Mouse (Mus musculus): ENCODE data around the gene L3mbtl2. TPM values are rescaled to one million over a fixed set of nuclear protein-coding genes. Genes with fewer than 3 reads are reported as not detected.
A peak's percentile ranks its signal among the peaks of the same experiment; 100 is the strongest.

Gene L3mbtl2
- total RNA-seq (2018; cell fraction: chromatin; rRNA removed): 10 to 100 TPM in 17 of 26 experiments, 1 to 10 TPM in 9; 2.3 to 30.2 (median 15.7) TPM
- 10 to 100 TPM in 23 of 26 experiments, 1 to 10 TPM in 3; 6.7 to 18.8 (median 14.3) TPM for total RNA-seq (2018; cell fraction: cytosol; rRNA removed)
- total RNA-seq (2018; cell fraction: nucleus; rRNA removed): 10 to 100 TPM in 14 of 26 experiments, 1 to 10 TPM in 12; 4.8 to 32.0 (median 11.3) TPM
- 10.6 to 21.0 TPM (median 11.6 TPM) in 3 replicates for polyA plus RNA-seq (2018)

- Histone ChIP-seq H3K4me3 (ENCODE audit: inconsistent target) (peak within 1 kb of the TSS; percentile 99), H3K79me2 (ENCODE audit: inconsistent target) (peaks cover 23% of the 10 kb centered on the region), H3K36me3 (ENCODE audit: inconsistent target) (peaks cover 14% of the 10 kb centered on the region), H3K27ac (peak within 1 kb of the TSS; percentile 57)
- 1% methylated on average over 44 of the region's 55 CpGs for WGBS (ENCODE audit: missing documents)
Observed at GRCm38 (mm10) chr15:81663697-81664561, at the start of gene L3mbtl2. L3mbtl2 (plus strand) TSS chr15:81663889.

GRCm38 (mm10) chr15:81649516-81650455 is 13.9 kb upstream of the L3mbtl2 start:
- no peak overlapping the region for H3K4me3 ChIP-seq (ENCODE audit: inconsistent target)
- H3K27ac ChIP-seq: no peak overlapping the region
- WGBS (ENCODE audit: missing documents): 91% methylated on average over 8 of the region's 8 CpGs
- H3K36me3 ChIP-seq (ENCODE audit: inconsistent target): peaks cover 66% of the 10 kb centered on the region
- H3K79me2 ChIP-seq (ENCODE audit: inconsistent target): no peaks in the 10 kb centered on the region

- Histone ChIP-seq H3K27ac (no peak overlapping the region), H3K36me3 (ENCODE audit: inconsistent target) (peaks cover 57% of the 10 kb centered on the region), H3K4me3 (ENCODE audit: inconsistent target) (no peak overlapping the region), H3K79me2 (ENCODE audit: inconsistent target) (no peaks in the 10 kb centered on the region)
- WGBS (ENCODE audit: missing documents): 90% methylated on average over 6 of the region's 7 CpGs
Observed at GRCm38 (mm10) chr15:81650636-81651035, 13.1 kb upstream of the L3mbtl2 start.

- Histone ChIP-seq H3K27ac (no peak overlapping the region), H3K4me3 (ENCODE audit: inconsistent target) (no peak overlapping the region), H3K36me3 (ENCODE audit: inconsistent target) (no peaks in the 10 kb centered on the region), H3K79me2 (ENCODE audit: inconsistent target) (peaks cover 23% of the 10 kb centered on the region)
- WGBS (ENCODE audit: missing documents): 100% methylated on average over 2 of the region's 2 CpGs
Observed at GRCm38 (mm10) chr15:81661701-81662100, 2.0 kb upstream of the L3mbtl2 start.

GRCm38 (mm10) chr15:81663281-81663680 is 408 bp upstream of the L3mbtl2 start:
- peak overlapping the region; percentile 99; the same call in 1 of the 2 replicates for H3K4me3 ChIP-seq (ENCODE audit: inconsistent target)
- WGBS (ENCODE audit: missing documents): 89% methylated on average over 8 of the region's 10 CpGs
- peaks cover 8% of the 10 kb centered on the region for H3K36me3 ChIP-seq (ENCODE audit: inconsistent target)
- H3K79me2 ChIP-seq (ENCODE audit: inconsistent target): peaks cover 23% of the 10 kb centered on the region
- H3K27ac ChIP-seq: no peak overlapping the region

- Histone ChIP-seq H3K4me3 (ENCODE audit: inconsistent target) (no peak overlapping the region), H3K79me2 (ENCODE audit: inconsistent target) (peaks cover 23% of the 10 kb centered on the region), H3K36me3 (ENCODE audit: inconsistent target) (peaks cover 23% of the 10 kb centered on the region), H3K27ac (no peak overlapping the region)
- WGBS (ENCODE audit: missing documents): 87% methylated on average over 10 of the region's 10 CpGs
Observed at GRCm38 (mm10) chr15:81666957-81667356, 3.3 kb downstream of the L3mbtl2 start.

- no peak overlapping the region for H3K4me3 ChIP-seq (ENCODE audit: inconsistent target)
- H3K36me3 ChIP-seq (ENCODE audit: inconsistent target): peaks cover 23% of the 10 kb centered on the region
- H3K79me2 ChIP-seq (ENCODE audit: inconsistent target): peaks cover 11% of the 10 kb centered on the region
- no peak overlapping the region for H3K27ac ChIP-seq
- WGBS (ENCODE audit: missing documents): 96% methylated on average over 4 of the region's 4 CpGs
Observed at GRCm38 (mm10) chr15:81670231-81670640, 6.5 kb downstream of the L3mbtl2 start.

- Histone ChIP-seq H3K79me2 (ENCODE audit: inconsistent target) (no peaks in the 10 kb centered on the region), H3K27ac (no peak overlapping the region), H3K4me3 (ENCODE audit: inconsistent target) (no peak overlapping the region), H3K36me3 (ENCODE audit: inconsistent target) (no peaks in the 10 kb centered on the region)
- 88% methylated on average over 3 of the region's 3 CpGs for WGBS (ENCODE audit: missing documents)
Observed at GRCm38 (mm10) chr15:81676637-81677036, 12.9 kb downstream of the L3mbtl2 start.

- Histone ChIP-seq H3K27ac (no peak overlapping the region), H3K36me3 (ENCODE audit: inconsistent target) (peaks cover 34% of the 10 kb centered on the region), H3K79me2 (ENCODE audit: inconsistent target) (no peaks in the 10 kb centered on the region), H3K4me3 (ENCODE audit: inconsistent target) (no peak overlapping the region)
- WGBS (ENCODE audit: missing documents): 100% methylated on average over 4 of the region's 4 CpGs
Observed at GRCm38 (mm10) chr15:81680301-81680805, 16.7 kb downstream of the L3mbtl2 start.

- Histone ChIP-seq H3K79me2 (ENCODE audit: inconsistent target) (no peaks in the 10 kb centered on the region), H3K4me3 (ENCODE audit: inconsistent target) (no peak overlapping the region), H3K27ac (no peak overlapping the region), H3K36me3 (ENCODE audit: inconsistent target) (no peaks in the 10 kb centered on the region)
- 11% methylated on average over 41 of the region's 41 CpGs for WGBS (ENCODE audit: missing documents)
Observed at GRCm38 (mm10) chr15:81693366-81693966, 29.8 kb downstream of the L3mbtl2 start.

- Histone ChIP-seq H3K36me3 (ENCODE audit: inconsistent target) (no peaks in the 10 kb centered on the region), H3K27ac (no peak overlapping the region), H3K4me3 (ENCODE audit: inconsistent target) (no peak overlapping the region), H3K79me2 (ENCODE audit: inconsistent target) (no peaks in the 10 kb centered on the region)
- WGBS (ENCODE audit: missing documents): 3% methylated on average over 94 of the region's 107 CpGs
Observed at GRCm38 (mm10) chr15:81693967-81694881, 30.5 kb downstream of the L3mbtl2 start.

GRCm38 (mm10) chr15:81694891-81695290 is 31.2 kb downstream of the L3mbtl2 start:
- 94% methylated on average over 8 of the region's 19 CpGs for WGBS (ENCODE audit: missing documents)
- no peaks in the 10 kb centered on the region for H3K79me2 ChIP-seq (ENCODE audit: inconsistent target)
- no peaks in the 10 kb centered on the region for H3K36me3 ChIP-seq (ENCODE audit: inconsistent target)
- H3K4me3 ChIP-seq (ENCODE audit: inconsistent target): no peak overlapping the region
- H3K27ac ChIP-seq: no peak overlapping the region

- Histone ChIP-seq H3K4me3 (ENCODE audit: inconsistent target) (no peak within 1 kb of the TSS), H3K27ac (no peak within 1 kb of the TSS), H3K36me3 (ENCODE audit: inconsistent target) (no peaks in the 10 kb centered on the region), H3K79me2 (ENCODE audit: inconsistent target) (no peaks in the 10 kb centered on the region)
- WGBS (ENCODE audit: missing documents): 79% methylated on average over 7 of the region's 7 CpGs
Observed at GRCm38 (mm10) chr15:81697175-81697574, 33.5 kb downstream of the L3mbtl2 start, which contains the start of gene Chadl. Chadl (minus strand) TSS chr15:81697287.

Measured in macrophage (primary cell).